Mouse (Mus musculus): ENCODE results near the gene Tssk1.

- TF ChIP-seq EP300 (optimal IDR thresholded peaks at IDR 0.05) (no peak), CTCF (IDR thresholded peaks at IDR 0.05; ENCODE audit: low read depth) (no peak)
These were observed 22.8 kb upstream of the Tssk1 start for GRCm38 (mm10) chr16:17871248-17871647.
